Mouse (Mus musculus) liver, adult 2 months (tissue): ENCODE results near the gene Lyl1.

Source experiments
- CTCF ChIP-seq: fragments of 200-500 bp; IDR thresholded peaks from 2 replicates; pipeline ENCODE4 v1.5.1; 2011; ENCODE audit warnings: low read depth, low read length, control low read depth
- POLR2A ChIP-seq: fragments of 200-500 bp; IDR thresholded peaks from 2 replicates; pipeline ENCODE4 v1.6.1; 2011; ENCODE audit warnings: low read length, control low read depth; ENCODE audit not compliant: insufficient read depth; ENCODE audit errors: extremely low read depth

DNA sequence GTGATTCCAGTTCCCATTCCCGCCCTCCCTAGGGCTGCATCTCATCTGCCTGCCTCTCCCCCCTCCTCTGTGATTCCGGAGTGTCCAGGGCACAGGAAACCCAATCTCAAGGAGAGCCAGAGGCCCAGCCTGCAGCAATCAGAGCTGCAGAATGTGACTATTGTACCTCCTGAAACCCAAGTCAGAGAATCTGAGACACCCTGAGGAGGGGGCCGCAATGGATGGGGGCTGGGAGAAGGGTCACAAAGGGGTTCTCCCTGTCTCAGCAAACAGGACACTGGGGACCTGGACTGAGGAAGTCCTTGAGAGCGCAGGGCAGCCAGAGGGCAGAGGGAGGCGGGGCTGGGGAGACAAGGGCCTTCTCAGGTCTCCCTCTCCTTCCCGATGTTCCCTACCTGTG is 31.7 kb downstream of the Lyl1 start:
- no peak for TF ChIP-seq CTCF
- no peak for TF ChIP-seq POLR2A
